Mouse (Mus musculus) liver, embryonic 14.5 days (tissue): ENCODE data around the gene Tusc2.

ENCODE experiments used
- CTCF ChIP-seq: IDR thresholded peaks from 2 replicates; pipeline ENCODE4 v1.5.1; 2016; ENCODE audit warnings: antibody characterized with exemption, low read depth, control low read depth
- EP300 ChIP-seq: IDR thresholded peaks from 2 replicates; pipeline ENCODE4 v1.6.1; 2016; ENCODE audit warnings: antibody characterized with exemption, low read depth

GRCm38 (mm10) chr9:107534408-107535202 lies 28.4 kb upstream of the Tusc2 start:
- TF ChIP-seq CTCF (no peak), EP300 (no peak)
